In the genomic region with DNA sequence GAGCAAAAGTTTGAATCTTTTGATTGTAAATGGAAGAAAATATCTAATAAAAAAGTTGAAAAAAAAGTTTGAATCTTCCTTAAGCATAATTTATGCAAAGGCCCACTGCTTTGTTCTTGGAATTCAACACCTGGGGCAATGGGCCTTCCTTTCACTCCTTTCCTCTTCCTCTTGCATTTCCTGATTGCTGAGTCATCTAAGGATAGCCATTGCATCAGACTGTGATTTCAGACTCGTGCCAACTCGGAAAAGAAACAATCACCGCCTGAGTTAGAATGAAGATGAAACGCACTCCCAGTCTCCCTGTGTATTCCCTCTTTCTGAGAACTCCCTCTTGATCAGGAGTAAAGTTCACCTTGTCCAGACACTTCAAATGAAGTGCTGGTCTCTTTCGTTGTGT, we compare ENCODE assay signal across 23 mouse cellular contexts. TPM values are rescaled to one million over a fixed set of nuclear protein-coding genes. Genes with fewer than 3 reads are reported as not detected.
DNase-seq lines count a peak whose midpoint lies in the region; ATAC-seq and TF ChIP-seq lines count a peak whose summit lies in the region.
"Had no signal": no experiment of that assay in that cellular context is flagged by ENCODE, and none has a peak within 500 bp of the region (broad histone marks: within the 10 kb centered on the region; RNA-seq: fewer than 3 reads in every experiment).

No protein-coding gene starts in this region.

- peaks cover 4% of the 10 kb centered on the region; the same call in 1 of the 2 replicates for H3K36me3 ChIP-seq in hindbrain, postnatal 0 days (ENCODE audit: insufficient read depth, low read length)

- H3K4me3 ChIP-seq in hindbrain, postnatal 0 days (ENCODE audit: low read length): no peak overlapping the region
- H3K4me3 ChIP-seq: forebrain, embryonic 12.5 days; heart, embryonic 12.5 days had no signal

- H3K4me1 ChIP-seq in hindbrain, postnatal 0 days (ENCODE audit: insufficient read depth, low read length): no peaks in the 10 kb centered on the region

- no peak overlapping the region for H3K4me2 ChIP-seq in hindbrain, postnatal 0 days (ENCODE audit: low read depth, low read length)
- H3K4me2 ChIP-seq: forebrain, embryonic 12.5 days; heart, embryonic 12.5 days; lung, embryonic 14.5 days had no signal

- TF ChIP-seq CTCF in hindbrain, postnatal 0 days (IDR thresholded peaks at IDR 0.05; ENCODE audit: low read depth): no peak

- 86% methylated on average over 5 of the region's 5 CpGs for WGBS in hindbrain, postnatal 0 days

- no peaks in the 10 kb centered on the region for H3K9me3 ChIP-seq in hindbrain, postnatal 0 days (ENCODE audit: low read length)
- H3K9me3 ChIP-seq: forebrain, embryonic 12.5 days; heart, embryonic 12.5 days; megakaryocyte, embryonic 14.5 days had no signal

- peak; percentile 27 for DNase-seq in adrenal gland, postnatal 14 days
- no peak for DNase-seq in adrenal gland, postnatal 10 days
- DNase-seq in lung, postnatal 25 days (ENCODE audit: low spot score): peak; percentile 17
- no peak for DNase-seq in lung, postnatal 4 days
- peak; percentile 89 for DNase-seq in R1 (ENCODE audit: low read depth, low spot score)
- DNase-seq in urinary bladder, adult 2 months (ENCODE audit: low spot score): no peak
- DNase-seq in kidney, adult 9 months: no peak
- DNase-seq in hindbrain, postnatal 0 days (ENCODE audit: low spot score): no peak
- DNase-seq: B cell, adult 2 months; cerebellum, adult 11-12 months; cerebellum, postnatal 36 days; gastrocnemius, postnatal 25 days; kidney, adult 8-10 months; kidney, postnatal 4 days; liver; lung, embryonic 14.5 days had no signal

- no peak for ATAC-seq in hindbrain, postnatal 0 days
- ATAC-seq: activated CD4-positive, CD25-positive, alpha-beta regulatory T cell, adult 4 months; hindbrain, embryonic 16.5 days; midbrain, embryonic 16.5 days had no signal

- H3K27ac ChIP-seq in hindbrain, postnatal 0 days: no peak overlapping the region
- H3K27ac ChIP-seq: forebrain, embryonic 12.5 days; stomach, postnatal 0 days had no signal

- no peaks in the 10 kb centered on the region for H3K27me3 ChIP-seq in hindbrain, postnatal 0 days (ENCODE audit: insufficient read depth, low read length)
- H3K27me3 ChIP-seq: forebrain, embryonic 12.5 days; heart, embryonic 12.5 days had no signal

- no peak overlapping the region for H3K9ac ChIP-seq in hindbrain, postnatal 0 days (replicated peaks; ENCODE audit: low read length)
- H3K9ac ChIP-seq: forebrain, embryonic 12.5 days; heart, embryonic 12.5 days; lung, embryonic 14.5 days had no signal

RNA-seq across cellular contexts. Expression of gene Pdhb, which starts 1.8 kb away (rescaled TPM):
- 450 and 471 TPM in 2 replicates for total RNA-seq in adrenal gland, postnatal 14 days (2021)
- 100 to 1,000 TPM; 530 to 551 TPM for total RNA-seq in adrenal gland, postnatal 10 days (2021)
- 112 and 136 TPM in 2 replicates for polyA plus RNA-seq in urinary bladder, adult 2 months (2012; rRNA removed)
- 123 and 135 TPM in 2 replicates for total RNA-seq in hindbrain, postnatal 0 days (2014; rRNA removed)
- polyA plus RNA-seq in hindbrain, postnatal 0 days (2015; fragmentation: Nextera tagmentation; extraction: Ambion mirVana): 292 and 295 TPM in 2 replicates

RNA-seq across cellular contexts. Expression of gene Kctd6, which starts 39.3 kb away (rescaled TPM):
- 12.3 and 15.4 TPM in 2 replicates for total RNA-seq in adrenal gland, postnatal 14 days (2021)
- 10 to 100 TPM; 13.5 to 14.3 TPM for total RNA-seq in adrenal gland, postnatal 10 days (2021)
- 13.3 and 13.7 TPM in 2 replicates for polyA plus RNA-seq in urinary bladder, adult 2 months (2012; rRNA removed)
- total RNA-seq in hindbrain, postnatal 0 days (2014; rRNA removed): 15.2 and 21.1 TPM in 2 replicates
- polyA plus RNA-seq in hindbrain, postnatal 0 days (2015; fragmentation: Nextera tagmentation; extraction: Ambion mirVana): 41.8 and 42.2 TPM in 2 replicates

Comparison
In these comparisons a context has a peak if more than half of its experiments do, and no peak if none do; other contexts are left out.
1. DNase-seq: peak in adrenal gland, postnatal 14 days (single experiment), lung, postnatal 25 days (single experiment) and R1 (single experiment); none in adrenal gland, postnatal 10 days (single experiment), lung, postnatal 4 days (0 of 2), urinary bladder, adult 2 months (single experiment), kidney, adult 9 months (single experiment) and hindbrain, postnatal 0 days (single experiment).